Mouse (Mus musculus): ENCODE results near the gene Gnptab. TPM values are rescaled to one million over a fixed set of nuclear protein-coding genes. Genes with fewer than 3 reads are reported as not detected.

Gnptab gene
- 6.7 and 7.9 TPM in 2 replicates for polyA plus RNA-seq (2016; fragmentation: Nextera tagmentation; extraction: Ambion mirVana)

GRCm38 (mm10) chr10:88379013-88379885 lies at the start of gene Gnptab, which contains the start of gene Dram1:
Gene Gnptab (plus strand): TSS chr10:88379132.
Gene Dram1 (minus strand): TSS chr10:88379080.
- WGBS = under 1% methylated on average over 83 of the region's 87 CpGs
- Histone ChIP-seq H3K4me1 (peaks cover 22% of the 10 kb centered on the region), H3K27me3 (ENCODE audit: low read depth, poor library complexity, severe bottlenecking) (peaks cover 11% of the 10 kb centered on the region), H3K4me3 (peak within 1 kb of the TSS; percentile 87), H3K9me3 (replicated peaks) (no peaks in the 10 kb centered on the region), H3K27ac (replicated peaks) (peak within 1 kb of the TSS; percentile 91), H3K36me3 (no peaks in the 10 kb centered on the region)
- DNase-seq (ENCODE audit: low spot score) = peak; percentile 82

GRCm38 (mm10) chr10:88330695-88331094 lies 48.2 kb upstream of the Gnptab start:
- WGBS = 48% methylated on average over 5 of the region's 5 CpGs
- Histone ChIP-seq H3K4me1 (0 out of 2 replicates have a peak, but pooled peaks cover 3% of the 10 kb centered on the region), H3K27ac (replicated peaks) (no peak overlapping the region), H3K27me3 (ENCODE audit: low read depth, poor library complexity, severe bottlenecking) (0 out of 2 replicates have a peak, but pooled peaks cover 5% of the 10 kb centered on the region), H3K36me3 (no peaks in the 10 kb centered on the region), H3K4me3 (no peak overlapping the region), H3K9me3 (replicated peaks) (no peaks in the 10 kb centered on the region)
- no peak for DNase-seq (ENCODE audit: low spot score)

GRCm38 (mm10) chr10:88340660-88341059 lies 38.3 kb upstream of the Gnptab start:
- Histone ChIP-seq H3K9me3 (replicated peaks) (no peaks in the 10 kb centered on the region), H3K27ac (replicated peaks) (no peak overlapping the region), H3K36me3 (no peaks in the 10 kb centered on the region), H3K4me3 (no peak overlapping the region), H3K27me3 (ENCODE audit: low read depth, poor library complexity, severe bottlenecking) (no peaks in the 10 kb centered on the region), H3K4me1 (no peaks in the 10 kb centered on the region)
- 90% methylated on average over 9 of the region's 9 CpGs for WGBS
- DNase-seq (ENCODE audit: low spot score) = no peak

GRCm38 (mm10) chr10:88341368-88341767 lies 37.6 kb upstream of the Gnptab start:
- Histone ChIP-seq H3K4me3 (no peak overlapping the region), H3K27me3 (ENCODE audit: low read depth, poor library complexity, severe bottlenecking) (no peaks in the 10 kb centered on the region), H3K9me3 (replicated peaks) (no peaks in the 10 kb centered on the region), H3K4me1 (no peaks in the 10 kb centered on the region), H3K27ac (replicated peaks) (no peak overlapping the region), H3K36me3 (no peaks in the 10 kb centered on the region)
- 89% methylated on average over 6 of the region's 6 CpGs for WGBS
- DNase-seq (ENCODE audit: low spot score) = no peak

- Histone ChIP-seq H3K9me3 (replicated peaks) (no peaks in the 10 kb centered on the region), H3K4me1 (peaks cover 16% of the 10 kb centered on the region), H3K27me3 (ENCODE audit: low read depth, poor library complexity, severe bottlenecking) (no peaks in the 10 kb centered on the region), H3K36me3 (no peaks in the 10 kb centered on the region), H3K27ac (replicated peaks) (no peak overlapping the region), H3K4me3 (no peak overlapping the region)
- 65% methylated on average over 11 of the region's 11 CpGs for WGBS
- no peak for DNase-seq (ENCODE audit: low spot score)
These were observed 33.0 kb upstream of the Gnptab start for GRCm38 (mm10) chr10:88345899-88346401.

- no peaks in the 10 kb centered on the region for H3K36me3 ChIP-seq
- H3K9me3 ChIP-seq (replicated peaks) = no peaks in the 10 kb centered on the region
- peaks cover 16% of the 10 kb centered on the region for H3K4me1 ChIP-seq
- H3K4me3 ChIP-seq = no peak overlapping the region
- DNase-seq (ENCODE audit: low spot score) = no peak
- H3K27me3 ChIP-seq (ENCODE audit: low read depth, poor library complexity, severe bottlenecking) = no peaks in the 10 kb centered on the region
- WGBS = 84% methylated on average over 12 of the region's 12 CpGs
- no peak overlapping the region for H3K27ac ChIP-seq (replicated peaks)
These were observed 32.3 kb upstream of the Gnptab start for GRCm38 (mm10) chr10:88346454-88347245.

- peaks cover 16% of the 10 kb centered on the region for H3K4me1 ChIP-seq
- no peaks in the 10 kb centered on the region for H3K9me3 ChIP-seq (replicated peaks)
- H3K36me3 ChIP-seq = no peaks in the 10 kb centered on the region
- H3K4me3 ChIP-seq = no peak overlapping the region
- 20% methylated on average over 8 of the region's 8 CpGs for WGBS
- H3K27me3 ChIP-seq (ENCODE audit: low read depth, poor library complexity, severe bottlenecking) = peaks cover 2% of the 10 kb centered on the region; the same call in 1 of the 2 replicates
- DNase-seq (ENCODE audit: low spot score) = no peak
- H3K27ac ChIP-seq (replicated peaks) = no peak overlapping the region; the same call in 1 of the 2 replicates
These were observed 29.1 kb upstream of the Gnptab start for GRCm38 (mm10) chr10:88349800-88350199.

GRCm38 (mm10) chr10:88350687-88351086 lies 28.2 kb upstream of the Gnptab start:
- DNase-seq (ENCODE audit: low spot score) = no peak
- Histone ChIP-seq H3K9me3 (replicated peaks) (no peaks in the 10 kb centered on the region), H3K4me3 (no peak overlapping the region), H3K27me3 (ENCODE audit: low read depth, poor library complexity, severe bottlenecking) (peaks cover 11% of the 10 kb centered on the region), H3K27ac (replicated peaks) (no peak overlapping the region), H3K36me3 (no peaks in the 10 kb centered on the region), H3K4me1 (peaks cover 16% of the 10 kb centered on the region)
- WGBS = 63% methylated on average over 2 of the region's 2 CpGs

GRCm38 (mm10) chr10:88351411-88352103 lies 27.4 kb upstream of the Gnptab start:
- no peaks in the 10 kb centered on the region for H3K36me3 ChIP-seq
- peaks cover 19% of the 10 kb centered on the region for H3K4me1 ChIP-seq
- 67% methylated on average over 5 of the region's 5 CpGs for WGBS
- H3K4me3 ChIP-seq = no peak overlapping the region
- H3K27me3 ChIP-seq (ENCODE audit: low read depth, poor library complexity, severe bottlenecking) = peaks cover 20% of the 10 kb centered on the region
- no peaks in the 10 kb centered on the region for H3K9me3 ChIP-seq (replicated peaks)
- DNase-seq (ENCODE audit: low spot score) = no peak
- no peak overlapping the region for H3K27ac ChIP-seq (replicated peaks)

GRCm38 (mm10) chr10:88352549-88352948 lies 26.4 kb upstream of the Gnptab start:
- peaks cover 30% of the 10 kb centered on the region for H3K27me3 ChIP-seq (ENCODE audit: low read depth, poor library complexity, severe bottlenecking)
- no peaks in the 10 kb centered on the region for H3K36me3 ChIP-seq
- H3K9me3 ChIP-seq (replicated peaks) = no peaks in the 10 kb centered on the region
- WGBS = 88% methylated on average over 2 of the region's 2 CpGs
- H3K4me1 ChIP-seq = peaks cover 27% of the 10 kb centered on the region
- H3K4me3 ChIP-seq = no peak overlapping the region
- no peak overlapping the region for H3K27ac ChIP-seq (replicated peaks)
- DNase-seq (ENCODE audit: low spot score) = no peak

GRCm38 (mm10) chr10:88354599-88354998 lies 24.3 kb upstream of the Gnptab start:
- H3K27ac ChIP-seq (replicated peaks) = no peak overlapping the region
- no peak for DNase-seq (ENCODE audit: low spot score)
- no peaks in the 10 kb centered on the region for H3K9me3 ChIP-seq (replicated peaks)
- H3K27me3 ChIP-seq (ENCODE audit: low read depth, poor library complexity, severe bottlenecking) = peaks cover 42% of the 10 kb centered on the region
- peaks cover 23% of the 10 kb centered on the region for H3K4me1 ChIP-seq
- 87% methylated on average over 5 of the region's 5 CpGs for WGBS
- H3K4me3 ChIP-seq = no peak overlapping the region
- no peaks in the 10 kb centered on the region for H3K36me3 ChIP-seq
